Mouse (Mus musculus) small intestine, adult 2 months (tissue): ENCODE results near the gene Ahsg. TPM values are rescaled to one million over a fixed set of nuclear protein-coding genes. Genes with fewer than 3 reads are reported as not detected.

Experiments
- H3K27ac ChIP-seq: fragments of 200-500 bp; 2 replicates; pipeline ENCODE4 v1.5.1; 2012; ENCODE audit warnings: low read depth, low read length, control low read depth, inconsistent platforms; ENCODE audit not compliant: insufficient read depth
- H3K27me3 ChIP-seq: fragments of 200-500 bp; 2 replicates; pipeline ENCODE4 v1.6.1; 2012; ENCODE audit warnings: mild to moderate bottlenecking, moderate library complexity, low read length, inconsistent platforms; ENCODE audit not compliant: control insufficient read depth, insufficient read depth
- H3K36me3 ChIP-seq: fragments of 200-500 bp; 2 replicates; pipeline ENCODE4 v1.6.1; 2012; ENCODE audit warnings: mild to moderate bottlenecking, low read length, control low read depth, inconsistent platforms; ENCODE audit not compliant: control insufficient read depth, insufficient read depth
- H3K4me1 ChIP-seq: fragments of 200-500 bp; 2 replicates; pipeline ENCODE4 v1.6.1; 2012; ENCODE audit warnings: low read length, inconsistent platforms, mixed read lengths; ENCODE audit not compliant: control insufficient read depth, insufficient read depth, insufficient read length
- H3K4me3 ChIP-seq: fragments of 200-500 bp; 2 replicates; pipeline ENCODE4 v1.5.1; 2012; ENCODE audit warnings: low read depth, mild to moderate bottlenecking, control low read depth, inconsistent platforms, low read length, moderate library complexity
- CTCF ChIP-seq: fragments of 200-500 bp; IDR thresholded peaks from 2 replicates; pipeline ENCODE4 v1.5.1; 2012; ENCODE audit warnings: low read depth, mild to moderate bottlenecking, control low read depth, inconsistent platforms, low read length, moderate library complexity, mixed read lengths; ENCODE audit not compliant: insufficient replicate concordance, insufficient read length; ENCODE audit errors: extremely low read depth
- POLR2A ChIP-seq: fragments of 200-500 bp; IDR thresholded peaks from 2 replicates; pipeline ENCODE4 v1.6.1; 2012; ENCODE audit warnings: low read depth, mild to moderate bottlenecking, control low read depth, inconsistent platforms, low read length, moderate library complexity
- WGBS: fragments of 180-500 bp; shearing (Covaris S2); methylation state at CpG from one replicate; pipeline ENCODE4 v1.1.7; 2018; 5-methylcytosine and 5-hydroxymethylcytosine counted together
- polyA plus RNA-seq: library from polyadenylated mRNA; depleted of rRNA; stranded (reverse); fragments of >200 nt; gene quantifications from 2 replicates; pipeline ENCODE4 v1.2.3, GENCODE M21; 2012

Ahsg gene
- polyA plus RNA-seq, 1 experiment, result not detected

GRCm38 (mm10) chr16:22877660-22878390 lies 13.3 kb upstream of the Ahsg start:
- Histone ChIP-seq H3K36me3 (peaks cover 10% of the 10 kb centered on the region), H3K27ac (no peak overlapping the region), H3K4me1 (no peaks in the 10 kb centered on the region), H3K4me3 (no peak overlapping the region), H3K27me3 (no peaks in the 10 kb centered on the region)
- WGBS, result 70% methylated on average over 11 of the region's 11 CpGs
- TF ChIP-seq CTCF, result no peak
- TF ChIP-seq POLR2A, result no peak

- Histone ChIP-seq H3K4me1 (no peaks in the 10 kb centered on the region), H3K27me3 (no peaks in the 10 kb centered on the region), H3K36me3 (0 out of 2 replicates have a peak, but pooled peaks cover 1% of the 10 kb centered on the region), H3K4me3 (no peak overlapping the region), H3K27ac (no peak overlapping the region)
- 76% methylated on average over 7 of the region's 7 CpGs for WGBS
- TF ChIP-seq POLR2A (no peak), CTCF (no peak)
Measured at GRCm38 (mm10) chr16:22878716-22879115, 12.4 kb upstream of the Ahsg start.

- H3K4me3 ChIP-seq, result no peak overlapping the region
- H3K27me3 ChIP-seq, result no peaks in the 10 kb centered on the region
- H3K36me3 ChIP-seq, result 0 out of 2 replicates have a peak, but pooled peaks cover under 1% of the 10 kb centered on the region
- WGBS, result 56% methylated on average over 7 of the region's 7 CpGs
- H3K4me1 ChIP-seq, result no peaks in the 10 kb centered on the region
- H3K27ac ChIP-seq, result no peak overlapping the region
- TF ChIP-seq CTCF (no peak), POLR2A (no peak)
Measured at GRCm38 (mm10) chr16:22879945-22880595, 11.0 kb upstream of the Ahsg start.

- no peak for TF ChIP-seq CTCF
- TF ChIP-seq POLR2A, result no peak
- H3K4me1 ChIP-seq, result no peaks in the 10 kb centered on the region
- no peaks in the 10 kb centered on the region for H3K27me3 ChIP-seq
- H3K4me3 ChIP-seq, result no peak overlapping the region
- no peaks in the 10 kb centered on the region for H3K36me3 ChIP-seq
- no peak overlapping the region for H3K27ac ChIP-seq
- WGBS, result 47% methylated on average over 6 of the region's 6 CpGs
Measured at GRCm38 (mm10) chr16:22880900-22881299, 10.2 kb upstream of the Ahsg start.

GRCm38 (mm10) chr16:22881487-22881886 lies 9.6 kb upstream of the Ahsg start:
- TF ChIP-seq CTCF (no peak), POLR2A (no peak)
- no peaks in the 10 kb centered on the region for H3K36me3 ChIP-seq
- H3K27me3 ChIP-seq, result no peaks in the 10 kb centered on the region
- no peaks in the 10 kb centered on the region for H3K4me1 ChIP-seq
- H3K4me3 ChIP-seq, result no peak overlapping the region
- 17% methylated on average over 4 of the region's 4 CpGs for WGBS
- H3K27ac ChIP-seq, result no peak overlapping the region

GRCm38 (mm10) chr16:22883441-22883840 lies 7.6 kb upstream of the Ahsg start:
- no peaks in the 10 kb centered on the region for H3K36me3 ChIP-seq
- H3K27me3 ChIP-seq, result no peaks in the 10 kb centered on the region
- no peak for TF ChIP-seq CTCF
- no peak for TF ChIP-seq POLR2A
- no peak overlapping the region for H3K27ac ChIP-seq
- H3K4me3 ChIP-seq, result no peak overlapping the region
- no peaks in the 10 kb centered on the region for H3K4me1 ChIP-seq
- WGBS, result 63% methylated on average over 5 of the region's 5 CpGs

GRCm38 (mm10) chr16:22885356-22885755 lies 5.7 kb upstream of the Ahsg start:
- Histone ChIP-seq H3K27me3 (no peaks in the 10 kb centered on the region), H3K36me3 (no peaks in the 10 kb centered on the region), H3K4me1 (no peaks in the 10 kb centered on the region), H3K4me3 (no peak overlapping the region), H3K27ac (no peak overlapping the region)
- WGBS, result 25% methylated on average over 4 of the region's 4 CpGs
- TF ChIP-seq POLR2A (no peak), CTCF (no peak)
